Mouse (Mus musculus) neural tube, embryonic 15.5 days (tissue): ENCODE measurements at regions not wholly inside any gene's neighbourhood (a gene's known extent, or its start where the extent isn't known, plus 50 kb on each side); places are given as distances from the start of the nearest gene placed in this dataset.

ENCODE experiments used
- ATAC-seq: fragments of 200-750 bp; cut with Nextera tagmentation; 2 replicates; pipeline ENCODE4 v1.8.0; 2017; ENCODE audit warnings: mild to moderate bottlenecking, moderate TSS enrichment, moderate library complexity; ENCODE audit not compliant: low FRiP score
- H3K27ac ChIP-seq: fragments of 300-500 bp; sonication (generic); replicated peaks from 2 replicates; pipeline ENCODE4 v1.5.1; 2015; ENCODE audit warnings: mild to moderate bottlenecking, inconsistent platforms
- H3K27me3 ChIP-seq: fragments of 300-500 bp; sonication (generic); replicated peaks from 2 replicates; pipeline ENCODE4 v1.6.1; 2015; ENCODE audit warnings: inconsistent platforms
- H3K36me3 ChIP-seq: fragments of 300-500 bp; sonication (generic); 2 replicates; pipeline ENCODE4 v1.6.1; 2015; ENCODE audit warnings: inconsistent platforms
- H3K4me1 ChIP-seq: fragments of 300-500 bp; sonication (generic); 2 replicates; pipeline ENCODE4 v1.6.1; 2015; ENCODE audit warnings: inconsistent platforms
- H3K4me2 ChIP-seq: fragments of 300-500 bp; sonication (generic); 2 replicates; pipeline ENCODE4 v1.6.1; 2015; ENCODE audit warnings: inconsistent platforms, mild to moderate bottlenecking, moderate library complexity
- H3K4me3 ChIP-seq: fragments of 300-500 bp; sonication (generic); replicated peaks from 2 replicates; pipeline ENCODE4 v1.5.1; 2015; ENCODE audit warnings: mild to moderate bottlenecking, inconsistent platforms
- H3K9ac ChIP-seq: fragments of 300-500 bp; sonication (generic); replicated peaks from 2 replicates; pipeline ENCODE4 v1.6.1; 2015; ENCODE audit warnings: mild to moderate bottlenecking, inconsistent platforms
- H3K9me3 ChIP-seq: fragments of 300-500 bp; sonication (generic); replicated peaks from 2 replicates; pipeline ENCODE4 v1.6.1; 2016; ENCODE audit warnings: inconsistent platforms
- WGBS: fragments of 180-500 bp; shearing (Covaris S2); methylation state at CpG from one replicate; pipeline ENCODE4 v1.1.7; 2015; ENCODE audit warnings: mixed read lengths; 5-methylcytosine and 5-hydroxymethylcytosine counted together

- no peaks in the 10 kb centered on the region for H3K9me3 ChIP-seq
These were observed 58.3 kb upstream of the A730009L09Rik start for GRCm38 (mm10) chr16:84456596-84456995.

GRCm38 (mm10) chr16:84462150-84462549 is 52.8 kb upstream of the A730009L09Rik start:
- Histone ChIP-seq H3K27ac (no peak overlapping the region), H3K4me1 (no peaks in the 10 kb centered on the region), H3K9ac (no peak overlapping the region), H3K9me3 (no peaks in the 10 kb centered on the region), H3K4me2 (no peak overlapping the region), H3K27me3 (no peaks in the 10 kb centered on the region), H3K36me3 (no peaks in the 10 kb centered on the region), H3K4me3 (no peak overlapping the region)
- no peak for ATAC-seq
- 2% methylated on average over 1 of the region's 1 CpGs for WGBS

More at GRCm38 (mm10) chr16:84456596-84456995, 58.3 kb upstream of the A730009L09Rik start:
- no peak overlapping the region for H3K27ac ChIP-seq
- H3K4me3 ChIP-seq: no peak overlapping the region
- H3K4me1 ChIP-seq: no peaks in the 10 kb centered on the region
- no peak overlapping the region for H3K9ac ChIP-seq
- no peaks in the 10 kb centered on the region for H3K27me3 ChIP-seq
- ATAC-seq: no peak
- H3K36me3 ChIP-seq: no peaks in the 10 kb centered on the region
- H3K4me2 ChIP-seq: no peak overlapping the region
- WGBS: 76% methylated on average over 2 of the region's 2 CpGs
